Mouse (Mus musculus): ENCODE measurements around the gene Gng12. TPM values are rescaled to one million over a fixed set of nuclear protein-coding genes. Genes with fewer than 3 reads are reported as not detected.

The Gng12 gene
- polyA plus RNA-seq, 1 experiment from 2014 or later: 109 TPM

- WGBS: 81% methylated on average over 7 of the region's 7 CpGs
These were observed 26.3 kb downstream of the Gng12 start for GRCm38 (mm10) chr6:66922501-66922900.

GRCm38 (mm10) chr6:66923851-66924250, 27.7 kb downstream of the Gng12 start:
- WGBS: 92% methylated on average over 4 of the region's 4 CpGs
- ATAC-seq (ENCODE audit: insufficient number of reproducible peaks, low FRiP score, low TSS enrichment, low read depth): no peak
- Histone ChIP-seq H3K27me3 (no peaks in the 10 kb centered on the region), H3K9me3 (no peaks in the 10 kb centered on the region), H3K9ac (no peak overlapping the region), H3K4me1 (0 out of 2 replicates have a peak, but pooled peaks cover 3% of the 10 kb centered on the region), H3K4me3 (no peak overlapping the region), H3K4me2 (no peak overlapping the region), H3K36me3 (no peaks in the 10 kb centered on the region), H3K27ac (no peak overlapping the region)

More at GRCm38 (mm10) chr6:66922501-66922900, 26.3 kb downstream of the Gng12 start:
- Histone ChIP-seq H3K27ac (no peak overlapping the region), H3K4me2 (no peak overlapping the region), H3K9ac (no peak overlapping the region), H3K4me3 (no peak overlapping the region), H3K9me3 (no peaks in the 10 kb centered on the region), H3K27me3 (no peaks in the 10 kb centered on the region), H3K36me3 (no peaks in the 10 kb centered on the region), H3K4me1 (0 out of 2 replicates have a peak, but pooled peaks cover 3% of the 10 kb centered on the region)
- no peak for ATAC-seq (ENCODE audit: insufficient number of reproducible peaks, low FRiP score, low TSS enrichment, low read depth)

GRCm38 (mm10) chr6:66924315-66924965, 28.2 kb downstream of the Gng12 start:
- Histone ChIP-seq H3K9ac (no peak overlapping the region), H3K4me1 (0 out of 2 replicates have a peak, but pooled peaks cover 3% of the 10 kb centered on the region), H3K27me3 (no peaks in the 10 kb centered on the region), H3K4me3 (no peak overlapping the region), H3K27ac (no peak overlapping the region), H3K36me3 (no peaks in the 10 kb centered on the region), H3K9me3 (no peaks in the 10 kb centered on the region), H3K4me2 (no peak overlapping the region)
- ATAC-seq (ENCODE audit: insufficient number of reproducible peaks, low FRiP score, low TSS enrichment, low read depth): no peak
- 62% methylated on average over 7 of the region's 7 CpGs for WGBS

GRCm38 (mm10) chr6:66926269-66926668, 30.1 kb downstream of the Gng12 start:
- H3K9me3 ChIP-seq: no peaks in the 10 kb centered on the region
- H3K27ac ChIP-seq: no peak overlapping the region
- 9% methylated on average over 4 of the region's 4 CpGs for WGBS
- ATAC-seq (ENCODE audit: insufficient number of reproducible peaks, low FRiP score, low TSS enrichment, low read depth): no peak
- H3K4me1 ChIP-seq: 0 out of 2 replicates have a peak, but pooled peaks cover 3% of the 10 kb centered on the region
- no peaks in the 10 kb centered on the region for H3K27me3 ChIP-seq
- H3K9ac ChIP-seq: no peak overlapping the region
- no peak overlapping the region for H3K4me2 ChIP-seq
- no peaks in the 10 kb centered on the region for H3K36me3 ChIP-seq
- no peak overlapping the region for H3K4me3 ChIP-seq

GRCm38 (mm10) chr6:66928972-66929645, 32.9 kb downstream of the Gng12 start:
- no peak overlapping the region for H3K4me2 ChIP-seq
- 0 out of 2 replicates have a peak, but pooled peaks cover 3% of the 10 kb centered on the region for H3K4me1 ChIP-seq
- H3K4me3 ChIP-seq: no peak overlapping the region
- no peaks in the 10 kb centered on the region for H3K27me3 ChIP-seq
- H3K9ac ChIP-seq: no peak overlapping the region
- no peaks in the 10 kb centered on the region for H3K36me3 ChIP-seq
- H3K27ac ChIP-seq: no peak overlapping the region
- 52% methylated on average over 2 of the region's 2 CpGs for WGBS
- H3K9me3 ChIP-seq: no peaks in the 10 kb centered on the region
- ATAC-seq (ENCODE audit: insufficient number of reproducible peaks, low FRiP score, low TSS enrichment, low read depth): no peak

GRCm38 (mm10) chr6:66929694-66930093, 33.5 kb downstream of the Gng12 start:
- H3K9ac ChIP-seq: no peak overlapping the region
- H3K9me3 ChIP-seq: no peaks in the 10 kb centered on the region
- no peak overlapping the region for H3K27ac ChIP-seq
- H3K4me1 ChIP-seq: 0 out of 2 replicates have a peak, but pooled peaks cover 3% of the 10 kb centered on the region
- no peaks in the 10 kb centered on the region for H3K36me3 ChIP-seq
- ATAC-seq (ENCODE audit: insufficient number of reproducible peaks, low FRiP score, low TSS enrichment, low read depth): no peak
- H3K4me2 ChIP-seq: no peak overlapping the region
- H3K27me3 ChIP-seq: no peaks in the 10 kb centered on the region
- H3K4me3 ChIP-seq: no peak overlapping the region
- 31% methylated on average over 7 of the region's 7 CpGs for whole genome bisulfite sequencing

- H3K9ac ChIP-seq: no peak overlapping the region
- no peaks in the 10 kb centered on the region for H3K36me3 ChIP-seq
- no peaks in the 10 kb centered on the region for H3K27me3 ChIP-seq
- no peak overlapping the region for H3K4me2 ChIP-seq
- no peaks in the 10 kb centered on the region for H3K9me3 ChIP-seq
- ATAC-seq (ENCODE audit: insufficient number of reproducible peaks, low FRiP score, low TSS enrichment, low read depth): no peak
- H3K4me1 ChIP-seq: no peaks in the 10 kb centered on the region
- no peak overlapping the region for H3K27ac ChIP-seq
- no peak overlapping the region for H3K4me3 ChIP-seq
- WGBS: 68% methylated on average over 4 of the region's 4 CpGs
These were observed 36.1 kb downstream of the Gng12 start for GRCm38 (mm10) chr6:66932206-66932819.

GRCm38 (mm10) chr6:66940656-66941235, 44.5 kb downstream of the Gng12 start:
- H3K4me2 ChIP-seq: no peak overlapping the region
- H3K36me3 ChIP-seq: no peaks in the 10 kb centered on the region
- ATAC-seq (ENCODE audit: insufficient number of reproducible peaks, low FRiP score, low TSS enrichment, low read depth): no peak
- no peaks in the 10 kb centered on the region for H3K9me3 ChIP-seq
- H3K9ac ChIP-seq: no peak overlapping the region
- WGBS: 52% methylated on average over 7 of the region's 7 CpGs
- H3K27ac ChIP-seq: no peak overlapping the region
- no peaks in the 10 kb centered on the region for H3K27me3 ChIP-seq
- H3K4me1 ChIP-seq: peaks cover 10% of the 10 kb centered on the region; the same call in 1 of the 2 replicates
- no peak overlapping the region for H3K4me3 ChIP-seq

- Histone ChIP-seq H3K9ac (no peak overlapping the region), H3K4me3 (no peak overlapping the region), H3K27me3 (no peaks in the 10 kb centered on the region), H3K27ac (no peak overlapping the region), H3K9me3 (no peaks in the 10 kb centered on the region), H3K4me1 (peaks cover 10% of the 10 kb centered on the region; the same call in 1 of the 2 replicates), H3K4me2 (no peak overlapping the region), H3K36me3 (no peaks in the 10 kb centered on the region)
- no peak for ATAC-seq (ENCODE audit: insufficient number of reproducible peaks, low FRiP score, low TSS enrichment, low read depth)
- WGBS: 74% methylated on average over 6 of the region's 6 CpGs
These were observed 45.6 kb downstream of the Gng12 start for GRCm38 (mm10) chr6:66941792-66942191.

GRCm38 (mm10) chr6:66942826-66943225, 46.6 kb downstream of the Gng12 start:
- Histone ChIP-seq H3K4me3 (no peak overlapping the region), H3K27me3 (no peaks in the 10 kb centered on the region), H3K9me3 (no peaks in the 10 kb centered on the region), H3K9ac (no peak overlapping the region), H3K4me1 (peaks cover 10% of the 10 kb centered on the region; the same call in 1 of the 2 replicates), H3K36me3 (no peaks in the 10 kb centered on the region), H3K27ac (no peak overlapping the region), H3K4me2 (no peak overlapping the region)
- ATAC-seq (ENCODE audit: insufficient number of reproducible peaks, low FRiP score, low TSS enrichment, low read depth): no peak
- WGBS: 44% methylated on average over 4 of the region's 4 CpGs

- Histone ChIP-seq H3K4me1 (peaks cover 10% of the 10 kb centered on the region; the same call in 1 of the 2 replicates), H3K4me2 (no peak overlapping the region), H3K9ac (no peak overlapping the region), H3K27me3 (no peaks in the 10 kb centered on the region), H3K27ac (no peak overlapping the region), H3K9me3 (no peaks in the 10 kb centered on the region), H3K36me3 (no peaks in the 10 kb centered on the region), H3K4me3 (no peak overlapping the region)
- 37% methylated on average over 6 of the region's 6 CpGs for WGBS
- ATAC-seq (ENCODE audit: insufficient number of reproducible peaks, low FRiP score, low TSS enrichment, low read depth): no peak
These were observed 47.4 kb downstream of the Gng12 start for GRCm38 (mm10) chr6:66943367-66944189.
